8 mouse cellular contexts compared by ENCODE assay signal in genomic region chr5:103341456-103341855, GRCm38 (mm10).
DNase-seq lines count a peak whose midpoint lies in the region; ATAC-seq and TF ChIP-seq lines count a peak whose summit lies in the region.

No protein-coding gene starts in this region.

- DNase-seq in gastrocnemius, adult 18-20 months (ENCODE audit: low spot score): peak; percentile 11
- DNase-seq in gastrocnemius, postnatal 25 days: no peak
- DNase-seq in urinary bladder, adult 18-20 months (ENCODE audit: low spot score in 2 of 2): peak; percentile 46 to 73
- DNase-seq in urinary bladder, postnatal 10 days (ENCODE audit: low spot score): no peak
- DNase-seq in hindbrain, postnatal 0 days (ENCODE audit: low spot score): peak; percentile 88
- DNase-seq in ovary, postnatal 36 days (ENCODE audit: low spot score): no peak
- DNase-seq in layer of hippocampus, adult 2 months (ENCODE audit: low spot score in 2 of 2): no peak
- no peak for DNase-seq in natural killer cell, adult 2 months (ENCODE audit: low spot score in 2 of 2)

- no peak overlapping the region for H3K9ac ChIP-seq in hindbrain, postnatal 0 days (replicated peaks; ENCODE audit: low read length)

- H3K36me3 ChIP-seq in hindbrain, postnatal 0 days (ENCODE audit: insufficient read depth, low read length): no peaks in the 10 kb centered on the region

- 17% methylated on average over 3 of the region's 3 CpGs for WGBS in hindbrain, postnatal 0 days

- no peak overlapping the region for H3K4me2 ChIP-seq in hindbrain, postnatal 0 days (ENCODE audit: low read depth, low read length)

- no peaks in the 10 kb centered on the region for H3K27me3 ChIP-seq in hindbrain, postnatal 0 days (ENCODE audit: insufficient read depth, low read length)

- peak; percentile 84 for ATAC-seq in hindbrain, postnatal 0 days

- no peak overlapping the region for H3K27ac ChIP-seq in hindbrain, postnatal 0 days
- H3K27ac ChIP-seq in layer of hippocampus, adult 2 months: no peak overlapping the region

- no peak for TF ChIP-seq CTCF in hindbrain, postnatal 0 days (IDR thresholded peaks at IDR 0.05; ENCODE audit: low read depth)
- no peak for TF ChIP-seq CTCF in layer of hippocampus, adult 2 months (conservative IDR thresholded peaks at IDR 0.05)

- H3K4me3 ChIP-seq in hindbrain, postnatal 0 days (ENCODE audit: low read length): no peak overlapping the region
- no peak overlapping the region for H3K4me3 ChIP-seq in layer of hippocampus, adult 2 months

- H3K9me3 ChIP-seq in hindbrain, postnatal 0 days (ENCODE audit: low read length): no peaks in the 10 kb centered on the region

- peaks cover 13% of the 10 kb centered on the region for H3K4me1 ChIP-seq in hindbrain, postnatal 0 days (ENCODE audit: insufficient read depth, low read length)

Comparison
In these comparisons a context has a peak if more than half of its experiments do, and no peak if none do; other contexts are left out.
1. DNase-seq: peak in gastrocnemius, adult 18-20 months (single experiment), urinary bladder, adult 18-20 months (2 of 2) and hindbrain, postnatal 0 days (single experiment); none in gastrocnemius, postnatal 25 days (single experiment), urinary bladder, postnatal 10 days (single experiment), ovary, postnatal 36 days (single experiment), layer of hippocampus, adult 2 months (0 of 2) and natural killer cell, adult 2 months (0 of 2).